Mouse (Mus musculus) layer of hippocampus, adult 2 months (tissue): ENCODE results near the gene Lhx2. TPM values are rescaled to one million over a fixed set of nuclear protein-coding genes. Genes with fewer than 3 reads are reported as not detected.
A peak's percentile ranks its signal among the peaks of the same experiment; 100 is the strongest.

Experiments used
- DNase-seq, 2 experiments: peaks; one replicate each; pipeline ENCODE4 v3.0.0; 2022; ENCODE audit warnings: low spot score in 2 of 2
- H3K27ac ChIP-seq: fragments of 200-600 bp; 2 replicates; pipeline ENCODE4 v1.8.1; 2022
- H3K4me3 ChIP-seq: fragments of 200-600 bp; 2 replicates; pipeline ENCODE4 v1.8.1; 2022; ENCODE audit warnings: mild to moderate bottlenecking
- CTCF ChIP-seq: fragments of 200-600 bp; conservative IDR thresholded peaks from 2 replicates; pipeline ENCODE4 v1.8.1; 2022; ENCODE audit warnings: antibody characterized with exemption, mild to moderate bottlenecking, moderate library complexity
- total RNA-seq, 2 experiments: library from RNA; stranded (reverse); gene quantifications; 2 replicates each; pipeline ENCODE4 v1.2.3; 2021

Gene Lhx2
- total RNA-seq, 2 experiments from 2014 or later = 96.6 to 99.5 TPM

DNA sequence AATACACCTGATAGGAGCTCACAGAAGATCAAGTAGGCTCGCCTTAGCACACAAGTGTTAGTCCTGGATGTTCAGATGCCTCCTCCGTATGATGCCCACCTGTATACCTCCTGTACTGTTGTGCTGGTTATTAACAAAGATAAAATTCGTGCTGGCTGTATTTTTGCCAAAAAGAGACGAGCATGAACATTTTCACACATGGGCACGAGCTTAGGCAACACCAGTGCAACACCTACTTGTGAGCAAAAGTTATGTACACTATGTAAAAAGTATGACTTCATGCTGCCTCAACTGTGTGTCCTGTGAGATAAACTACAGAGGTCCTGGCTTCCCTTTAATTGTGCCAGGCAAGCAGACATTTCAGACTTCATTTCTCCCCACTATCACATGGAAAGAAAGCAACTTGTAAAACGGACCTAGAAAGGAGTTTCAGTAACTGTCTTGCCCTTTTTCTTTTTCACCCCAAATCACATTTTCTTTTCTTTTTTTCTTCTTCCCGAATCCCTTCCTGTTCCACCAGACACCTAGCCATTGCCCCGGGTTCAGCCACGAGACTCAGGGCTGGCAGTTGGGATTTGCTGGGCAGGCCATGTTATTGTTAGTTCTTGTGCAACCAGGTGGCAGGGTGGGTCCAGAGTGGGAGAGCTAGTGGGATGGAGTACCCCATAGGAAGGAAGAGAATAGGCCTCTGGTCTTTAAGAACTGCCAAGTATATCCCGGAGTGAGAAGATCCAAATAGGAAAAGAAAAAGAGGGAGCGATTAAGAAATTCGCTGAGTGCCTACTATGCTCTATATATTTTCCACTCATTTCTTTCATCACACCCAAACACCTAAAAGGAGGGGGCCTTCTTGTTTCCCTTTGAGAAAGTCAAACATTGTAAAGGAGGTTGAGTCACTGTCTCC is 10.6 kb downstream of the Lhx2 start:
- TF ChIP-seq CTCF = no peak
- H3K4me3 ChIP-seq = peak overlapping the region; percentile 82; the same call in 1 of the 2 replicates
- H3K27ac ChIP-seq = peak overlapping the region; percentile 97
- DNase-seq = no peak

DNA sequence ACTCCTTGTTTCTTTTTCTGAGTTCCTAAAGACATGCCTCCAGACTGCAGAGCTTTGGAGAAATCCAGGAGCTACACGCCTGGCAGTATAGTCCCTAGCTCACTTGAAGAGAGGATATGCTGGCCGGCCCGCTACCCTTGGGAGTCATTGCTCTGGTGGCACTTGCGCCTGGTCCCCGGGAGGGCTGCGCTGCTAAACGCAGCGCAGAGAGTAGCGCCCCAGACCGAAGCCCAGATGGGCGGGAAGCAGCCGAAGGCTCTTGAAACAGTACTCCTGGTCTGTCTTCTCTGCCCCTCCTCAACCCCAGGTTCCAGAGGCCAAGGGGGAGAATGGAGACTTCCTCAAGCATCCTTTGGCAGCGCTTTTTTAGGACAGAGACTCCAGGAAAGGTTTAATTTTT is 11.3 kb downstream of the Lhx2 start:
- 0 out of 2 replicates have a peak, but pooled peaks have one; percentile 6 for TF ChIP-seq CTCF
- Histone ChIP-seq H3K27ac (peak overlapping the region; percentile 97), H3K4me3 (peak overlapping the region; percentile 82)
- no peak for DNase-seq

DNA sequence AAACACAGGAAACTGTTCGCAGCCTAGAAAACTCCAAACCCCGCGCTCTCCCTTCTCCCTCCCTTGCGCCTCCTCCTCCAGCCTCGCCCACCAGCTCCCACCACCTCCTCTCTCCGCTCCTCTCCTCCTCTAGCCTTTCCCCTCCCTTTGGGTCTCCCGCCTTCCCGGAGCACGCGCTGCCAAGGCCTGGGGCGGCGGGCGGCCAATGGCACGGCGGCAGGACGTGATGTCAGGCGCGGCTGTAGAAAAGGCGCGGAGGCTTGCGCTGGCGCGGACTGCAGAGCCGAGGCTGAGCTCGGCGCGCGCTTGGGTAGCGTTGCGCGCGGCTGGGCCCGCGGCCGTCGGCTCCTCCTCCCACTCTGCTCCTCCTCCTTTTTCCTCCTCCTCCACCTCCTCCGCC is 11.7 kb downstream of the Lhx2 start:
- no peak for TF ChIP-seq CTCF
- Histone ChIP-seq H3K4me3 (peak overlapping the region; percentile 82), H3K27ac (peak overlapping the region; percentile 97)
- peak; percentile 87 to 91 for DNase-seq

DNA sequence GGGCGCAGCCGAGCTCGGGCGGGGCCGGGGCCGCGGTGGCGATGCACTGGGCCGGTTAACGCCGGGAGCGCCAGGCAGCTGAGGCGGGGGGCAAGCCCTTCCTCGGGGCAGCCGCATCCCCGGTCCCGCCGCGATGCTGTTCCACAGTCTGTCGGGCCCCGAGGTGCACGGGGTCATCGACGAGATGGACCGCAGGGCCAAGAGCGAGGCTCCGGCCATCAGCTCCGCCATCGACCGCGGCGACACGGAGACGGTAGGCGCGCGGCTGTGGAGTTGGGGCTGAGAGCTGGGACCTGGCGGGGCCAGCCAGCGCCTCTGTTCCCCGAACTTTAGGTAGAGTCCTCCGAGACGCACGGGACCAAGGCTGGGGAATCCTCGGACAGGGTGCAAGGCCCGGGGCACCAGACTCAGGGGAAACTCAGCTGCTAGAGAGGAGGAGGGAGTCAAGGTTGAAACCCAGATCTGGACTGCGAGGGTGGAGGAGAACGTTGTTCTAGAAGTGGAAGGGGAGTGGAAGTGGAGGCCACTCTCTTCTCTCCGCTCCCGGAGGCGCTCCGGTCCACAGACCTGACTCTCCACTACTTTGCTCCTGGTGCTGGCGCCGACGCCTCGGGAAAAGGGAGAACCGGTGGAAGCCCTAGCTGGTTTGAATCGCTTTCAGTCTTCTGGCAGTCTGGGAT is 12.7 kb downstream of the Lhx2 start:
- H3K27ac ChIP-seq = peak overlapping the region; percentile 97
- DNase-seq = peak in 1 of 2 experiments; percentile 27
- TF ChIP-seq CTCF = no peak
- peak overlapping the region; percentile 82 for H3K4me3 ChIP-seq

DNA sequence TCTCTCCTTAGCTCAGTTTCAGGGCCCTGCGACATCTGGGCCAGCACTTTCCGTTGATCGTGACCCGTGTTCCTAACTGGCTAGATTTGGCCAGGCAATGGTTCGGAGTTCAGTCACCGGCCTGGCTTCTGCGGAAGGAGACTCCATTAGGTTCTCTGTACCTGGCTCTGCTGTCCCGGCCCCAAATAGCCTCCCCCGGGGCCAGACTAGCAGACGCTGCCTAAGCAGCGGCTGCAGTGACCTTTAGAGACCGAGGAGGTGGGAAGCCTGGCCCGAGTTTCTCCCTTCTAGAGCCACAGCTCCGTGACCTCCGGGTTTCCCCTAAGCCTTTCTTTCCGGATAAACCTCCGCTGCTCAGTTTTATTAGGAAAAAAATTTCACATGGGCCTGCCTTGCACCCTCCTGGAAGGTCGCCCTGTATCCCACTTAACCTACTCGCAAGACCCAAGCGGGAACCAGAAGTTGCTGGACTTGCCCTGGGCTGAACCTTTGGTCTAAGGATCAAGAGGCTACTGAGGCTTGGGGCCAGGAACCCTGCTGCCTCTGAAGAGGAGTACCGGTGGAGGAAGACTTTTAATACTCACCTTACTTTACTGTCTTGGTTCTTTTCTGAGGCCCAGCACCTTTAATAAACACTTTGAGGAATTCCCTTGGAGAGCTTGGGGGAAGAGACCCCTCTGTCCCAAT is 13.4 kb downstream of the Lhx2 start:
- no peak for DNase-seq
- H3K27ac ChIP-seq = peak overlapping the region; percentile 97
- TF ChIP-seq CTCF = no peak
- peak overlapping the region; percentile 82 for H3K4me3 ChIP-seq

DNA sequence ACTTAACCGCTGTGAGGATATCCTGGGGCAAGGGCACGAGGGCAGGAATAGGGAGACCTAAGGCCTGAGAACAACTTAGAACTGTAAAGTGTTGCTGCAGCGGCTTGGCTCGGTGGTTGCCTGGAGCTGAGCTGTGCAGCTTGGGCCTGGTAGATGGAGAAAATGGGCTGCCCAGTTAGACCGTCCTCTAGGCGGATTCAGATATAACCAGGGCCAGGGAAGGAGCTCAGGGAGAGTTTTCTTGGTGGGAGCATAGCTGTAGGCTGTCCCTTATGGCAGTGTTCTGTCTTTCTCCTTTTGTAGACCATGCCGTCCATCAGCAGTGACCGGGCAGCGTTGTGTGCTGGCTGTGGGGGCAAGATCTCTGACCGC is 13.9 kb downstream of the Lhx2 start:
- no peak for TF ChIP-seq CTCF
- peak overlapping the region; percentile 82 for H3K4me3 ChIP-seq
- no peak for DNase-seq
- H3K27ac ChIP-seq = peak overlapping the region; percentile 97

DNA sequence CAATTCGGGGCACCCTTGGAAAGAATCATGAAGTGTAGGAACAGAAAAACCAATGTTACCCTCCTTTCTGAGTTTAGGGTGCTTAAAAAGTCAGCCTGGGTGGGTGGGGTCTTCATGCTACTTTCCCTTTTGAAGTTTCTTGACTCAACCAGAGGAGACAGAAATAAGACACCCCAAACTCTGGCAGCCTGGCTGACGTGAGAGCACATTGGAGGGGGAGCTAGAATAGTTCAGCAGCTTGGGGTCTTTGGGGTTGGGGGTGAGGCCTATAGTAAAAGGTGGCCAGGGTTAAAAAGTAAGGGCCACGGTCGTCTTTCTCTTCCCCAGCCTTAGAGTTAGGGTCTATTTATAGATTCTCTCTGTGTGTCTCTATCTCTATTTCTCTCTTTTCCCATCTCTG is 14.6 kb downstream of the Lhx2 start:
- peak overlapping the region; percentile 97 for H3K27ac ChIP-seq
- no peak for DNase-seq

DNA sequence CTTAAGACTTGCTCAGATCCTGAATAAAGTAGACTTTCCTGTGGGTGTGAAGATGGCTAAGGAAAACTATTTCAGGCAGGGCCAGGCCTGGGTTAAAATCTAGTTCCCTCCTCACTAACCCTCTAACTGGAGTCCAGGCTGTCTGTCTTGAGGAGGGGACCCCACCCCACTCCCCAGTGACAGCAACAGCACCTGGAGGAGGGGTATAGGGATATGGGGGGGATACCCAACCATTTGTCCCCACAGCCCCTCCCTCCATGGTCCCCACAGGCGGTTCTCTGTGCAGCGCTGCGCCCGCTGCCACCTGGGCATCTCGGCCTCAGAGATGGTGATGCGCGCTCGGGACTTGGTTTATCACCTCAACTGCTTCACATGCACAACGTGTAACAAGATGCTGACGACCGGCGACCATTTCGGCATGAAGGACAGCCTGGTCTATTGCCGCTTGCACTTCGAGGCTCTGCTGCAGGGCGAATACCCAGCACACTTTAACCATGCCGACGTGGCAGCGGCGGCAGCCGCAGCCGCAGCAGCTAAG is 15.2 kb downstream of the Lhx2 start:
- no peak for TF ChIP-seq CTCF
- no peak for DNase-seq
- Histone ChIP-seq H3K27ac (peak overlapping the region; percentile 97), H3K4me3 (peak overlapping the region; percentile 82)

More for the DNA sequence above, 14.6 kb downstream of the Lhx2 start:
- peak overlapping the region; percentile 82 for H3K4me3 ChIP-seq
- TF ChIP-seq CTCF = no peak

DNA sequence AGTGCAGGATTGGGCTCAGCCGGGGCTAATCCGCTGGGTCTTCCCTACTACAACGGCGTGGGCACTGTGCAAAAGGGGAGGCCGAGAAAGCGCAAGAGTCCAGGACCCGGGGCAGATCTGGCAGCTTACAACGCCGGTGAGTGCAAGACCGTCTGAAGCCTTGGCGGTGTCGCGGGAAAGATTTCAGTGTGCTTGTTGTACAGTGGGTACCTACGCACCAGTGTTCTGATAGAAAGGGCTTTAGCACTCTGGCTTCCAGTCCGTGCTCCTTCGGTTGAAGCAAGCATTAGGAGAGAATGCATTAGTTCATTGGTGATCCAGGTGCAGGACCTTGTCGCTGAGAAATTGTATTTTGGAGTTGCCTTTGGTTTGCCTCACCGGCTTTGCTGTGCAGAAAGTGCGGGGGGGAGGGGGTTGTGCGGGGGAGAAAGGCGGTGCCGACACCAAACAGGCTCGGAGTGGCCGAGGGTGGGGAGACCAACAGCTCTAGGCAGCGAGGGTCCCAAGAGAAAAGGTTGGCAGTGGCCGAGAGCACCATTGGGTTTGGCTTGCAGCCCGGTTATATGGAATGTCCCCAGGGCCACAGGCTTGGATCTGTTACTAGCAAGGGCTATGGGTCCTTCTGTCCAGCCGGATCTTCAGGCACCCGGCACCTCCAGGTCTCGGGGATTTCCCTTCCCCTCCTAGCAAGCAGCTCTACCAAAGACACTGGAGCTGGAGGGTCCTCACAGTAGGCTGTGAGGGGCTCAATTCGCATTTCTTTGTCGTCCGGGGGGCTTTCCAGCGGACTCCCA is 15.8 kb downstream of the Lhx2 start:
- DNase-seq = no peak
- no peak for TF ChIP-seq CTCF
- peak overlapping the region; percentile 82 for H3K4me3 ChIP-seq
- H3K27ac ChIP-seq = peak overlapping the region; percentile 97

DNA sequence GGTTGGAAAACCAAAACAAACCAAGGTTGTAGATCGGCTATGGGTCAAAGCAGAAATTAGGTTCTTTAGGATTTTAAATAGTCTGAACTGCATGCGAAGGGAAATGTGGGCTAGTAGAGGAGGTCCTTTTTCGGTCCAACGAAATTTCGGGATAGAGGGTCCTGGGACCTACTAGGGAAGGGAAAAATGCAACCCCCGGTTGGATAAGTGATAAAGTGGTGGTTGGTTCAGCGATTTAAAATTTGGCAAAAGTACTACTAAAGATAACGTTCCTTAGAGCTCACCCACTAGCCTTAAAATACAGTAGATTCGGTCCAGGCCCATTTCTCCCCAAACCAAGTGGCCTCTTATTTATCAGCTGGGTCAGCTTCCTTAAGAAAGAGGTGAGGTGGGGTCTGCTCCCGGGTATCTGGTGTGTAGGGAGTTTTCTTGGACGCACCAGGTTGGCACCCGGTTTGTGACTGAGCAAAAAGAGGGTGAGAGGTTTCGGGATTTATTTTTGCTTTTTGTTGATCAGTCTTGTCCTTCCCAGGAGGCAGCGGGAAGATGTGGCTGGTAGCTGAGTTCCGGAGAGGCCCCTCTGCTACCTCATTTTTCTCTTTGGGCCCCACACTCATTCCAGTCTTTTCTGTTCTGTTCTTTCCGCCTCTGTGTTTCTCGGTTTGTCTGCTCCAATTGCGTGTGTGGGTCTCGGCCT is 16.8 kb downstream of the Lhx2 start:
- H3K27ac ChIP-seq = peak overlapping the region; percentile 97
- peak overlapping the region; percentile 82 for H3K4me3 ChIP-seq
- no peak for TF ChIP-seq CTCF
- DNase-seq = no peak

DNA sequence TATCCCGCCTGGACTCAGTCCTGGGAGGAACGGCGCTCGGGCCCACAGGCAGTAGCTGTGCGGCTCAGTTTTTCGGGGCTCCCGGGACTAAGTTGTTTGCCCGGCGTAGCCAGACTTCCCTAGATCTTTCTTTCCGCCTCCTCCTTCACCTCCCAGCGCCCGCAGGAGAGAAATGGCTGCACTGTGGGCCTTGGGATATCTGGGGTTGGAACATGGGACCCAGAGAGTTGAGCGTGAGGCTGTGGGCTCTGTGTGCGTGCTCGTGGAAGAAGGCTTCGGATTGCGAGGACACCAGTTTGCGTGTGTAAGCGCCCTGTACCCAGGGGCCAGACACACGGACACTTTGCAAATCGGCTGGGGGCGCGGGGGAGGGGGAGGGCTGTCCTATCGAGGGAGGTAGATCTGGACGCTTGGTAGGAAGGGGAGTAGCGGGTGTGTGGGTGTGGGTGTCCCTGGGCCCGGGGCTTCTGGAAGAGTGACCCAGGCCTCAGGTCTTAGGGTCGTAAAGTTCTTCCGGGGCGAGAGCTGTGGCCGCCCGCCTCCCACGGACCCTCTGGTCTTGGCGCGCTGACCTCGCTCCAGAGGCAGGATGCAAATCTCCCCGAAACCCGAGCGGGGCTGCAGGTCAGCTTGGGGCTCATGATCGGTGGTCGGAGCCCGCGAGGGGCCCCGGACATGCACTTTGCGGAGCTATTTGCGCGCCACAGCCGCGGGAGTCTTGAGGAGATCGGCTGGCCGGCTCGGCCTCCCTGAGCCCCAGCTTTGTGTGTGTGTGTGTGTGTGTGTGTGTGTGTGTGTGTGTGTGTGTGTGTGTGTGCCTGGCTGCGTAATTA is 17.6 kb downstream of the Lhx2 start:
- no peak for TF ChIP-seq CTCF
- Histone ChIP-seq H3K27ac (peak overlapping the region; percentile 97), H3K4me3 (peak overlapping the region; percentile 82)
- no peak for DNase-seq
